In genomic region chr9:102544116-102544772, GRCm38 (mm10) we compare ENCODE assay signal across 10 mouse cellular contexts. TPM values are rescaled to one million over a fixed set of nuclear protein-coding genes. Genes with fewer than 3 reads are reported as not detected.
A peak's percentile ranks its signal among the peaks of the same experiment; 100 is the strongest.
DNase-seq lines count a peak whose midpoint lies in the region; ATAC-seq lines count a peak whose summit lies in the region.
"Had no signal": no experiment of that assay in that cellular context is flagged by ENCODE, and none has a peak within 500 bp of the region (broad histone marks: within the 10 kb centered on the region; RNA-seq: fewer than 3 reads in every experiment).

No protein-coding gene starts in this region.

- H3K9me3 ChIP-seq in limb, embryonic 12.5 days, result no peaks in the 10 kb centered on the region
- H3K9me3 ChIP-seq in stomach, embryonic 16.5 days (replicated peaks; ENCODE audit: control insufficient read depth, low read length), result no peaks in the 10 kb centered on the region
- H3K9me3 ChIP-seq: liver, embryonic 13.5 days had no signal

- no peak for DNase-seq in frontal cortex, adult 2 months (ENCODE audit: extremely low spot score in 1 of 2, low spot score in 1 of 2)
- DNase-seq in right cerebral cortex, postnatal 10 days (ENCODE audit: low spot score in 2 of 2), result peak; percentile 51 to 68
- DNase-seq in right cerebral cortex, adult 18-20 months, result no peak
- no peak for DNase-seq in adrenal gland, postnatal 10 days
- DNase-seq in adrenal gland, adult 18-20 months (ENCODE audit: low spot score in 2 of 2), result no peak

- 16% methylated on average over 11 of the region's 11 CpGs for WGBS in limb, embryonic 12.5 days
- 24% methylated on average over 11 of the region's 11 CpGs for WGBS in stomach, embryonic 16.5 days

- 0 out of 2 replicates have a peak, but pooled peaks have one; percentile 28 for ATAC-seq in frontal cortex, adult (ENCODE audit: low TSS enrichment)
- peak; percentile 40 for ATAC-seq in limb, embryonic 12.5 days (ENCODE audit: insufficient number of reproducible peaks, insufficient read depth, low FRiP score, low TSS enrichment, low read depth)
- peak; percentile 27; the same call in 1 of the 2 replicates for ATAC-seq in stomach, embryonic 16.5 days (ENCODE audit: insufficient read depth, low FRiP score)

- H3K27me3 ChIP-seq in limb, embryonic 12.5 days, result peaks cover 69% of the 10 kb centered on the region
- H3K27me3 ChIP-seq in stomach, embryonic 16.5 days (ENCODE audit: control insufficient read depth, insufficient read depth, low read length), result no peaks in the 10 kb centered on the region; the same call in 1 of the 2 replicates

- H3K9ac ChIP-seq in limb, embryonic 12.5 days (replicated peaks), result peak overlapping the region; percentile 27; the same call in 1 of the 2 replicates
- peak overlapping the region; percentile 14; the same call in 1 of the 2 replicates for H3K9ac ChIP-seq in stomach, embryonic 16.5 days (ENCODE audit: low read length)
- H3K9ac ChIP-seq: liver, embryonic 13.5 days had no signal

- peak overlapping the region; percentile 31 for H3K4me3 ChIP-seq in limb, embryonic 12.5 days (replicated peaks)
- peak overlapping the region; percentile 39 for H3K4me3 ChIP-seq in stomach, embryonic 16.5 days (replicated peaks; ENCODE audit: low read length)
- H3K4me3 ChIP-seq: liver, embryonic 13.5 days had no signal

- peak overlapping the region; percentile 66 for H3K4me2 ChIP-seq in limb, embryonic 12.5 days
- peak overlapping the region; percentile 65 for H3K4me2 ChIP-seq in stomach, embryonic 16.5 days (ENCODE audit: low read depth, low read length)

- no peaks in the 10 kb centered on the region for H3K36me3 ChIP-seq in limb, embryonic 12.5 days
- H3K36me3 ChIP-seq in stomach, embryonic 16.5 days (ENCODE audit: control insufficient read depth, insufficient read depth, low read length), result no peaks in the 10 kb centered on the region
- H3K36me3 ChIP-seq: liver, embryonic 13.5 days had no signal

- no peak overlapping the region for H3K27ac ChIP-seq in limb, embryonic 12.5 days
- no peak overlapping the region for H3K27ac ChIP-seq in stomach, embryonic 16.5 days (ENCODE audit: low read length)
- H3K27ac ChIP-seq: liver, embryonic 13.5 days had no signal

- peaks cover 13% of the 10 kb centered on the region for H3K4me1 ChIP-seq in limb, embryonic 12.5 days (replicated peaks)
- no peaks in the 10 kb centered on the region for H3K4me1 ChIP-seq in stomach, embryonic 16.5 days (ENCODE audit: control insufficient read depth, insufficient read depth, low read length)
- H3K4me1 ChIP-seq: liver, embryonic 13.5 days had no signal

RNA-seq across cellular contexts. Expression of gene Ky, which starts 38.7 kb away (rescaled TPM):
- polyA plus RNA-seq in frontal cortex, adult 2 months (2012; rRNA removed), result 1.3 and 1.8 TPM in 2 replicates
- polyA plus RNA-seq in limb, embryonic 12.5 days (2016; fragmentation: Nextera tagmentation; extraction: Ambion mirVana), result 0.15 and 0.70 TPM in 2 replicates
- 0.16 and 0.54 TPM in 2 replicates for polyA plus RNA-seq in stomach, embryonic 16.5 days (2015; fragmentation: Nextera tagmentation; extraction: Ambion mirVana)
- total RNA-seq in adrenal gland, postnatal 10 days (2021), result 1 to 10 TPM; 1.3 to 6.9 TPM
- total RNA-seq in adrenal gland, adult 18-20 months (2021), result under 1 TPM; 0.27 to 0.35 TPM
- polyA plus RNA-seq: C2C12 had no signal

Comparison
In these comparisons a context has a peak if more than half of its experiments do, and no peak if none do; other contexts are left out.
1. DNase-seq: peak in right cerebral cortex, postnatal 10 days (2 of 2); none in frontal cortex, adult 2 months (0 of 2), right cerebral cortex, adult 18-20 months (single experiment), adrenal gland, postnatal 10 days (single experiment) and adrenal gland, adult 18-20 months (0 of 2).
2. Peak in every context shown above with its lines, with median percentiles within 50 percentile points of each other: ATAC-seq.